Mouse (Mus musculus) mouse embryonic stem cell (cell line): ENCODE results near the gene Fscn3.

Experiments
- in situ Hi-C, 2 experiments: fragments of 300-500 bp; cut with MboI; formaldehyde crosslinking; loops; 1 replicate in 1 of 2; 3 replicates in 1 of 2; pipeline ENCODE4 v1.14.3; 2019 to 2020; ENCODE audit warnings: low sequenced_read_pairs in 2 of 2, low pct_unique_long_range_greater_than_20kb in 1 of 2, mixed read lengths in 1 of 2; ENCODE audit not compliant: unreplicated experiment in 1 of 2

The Fscn3 gene

DNA sequence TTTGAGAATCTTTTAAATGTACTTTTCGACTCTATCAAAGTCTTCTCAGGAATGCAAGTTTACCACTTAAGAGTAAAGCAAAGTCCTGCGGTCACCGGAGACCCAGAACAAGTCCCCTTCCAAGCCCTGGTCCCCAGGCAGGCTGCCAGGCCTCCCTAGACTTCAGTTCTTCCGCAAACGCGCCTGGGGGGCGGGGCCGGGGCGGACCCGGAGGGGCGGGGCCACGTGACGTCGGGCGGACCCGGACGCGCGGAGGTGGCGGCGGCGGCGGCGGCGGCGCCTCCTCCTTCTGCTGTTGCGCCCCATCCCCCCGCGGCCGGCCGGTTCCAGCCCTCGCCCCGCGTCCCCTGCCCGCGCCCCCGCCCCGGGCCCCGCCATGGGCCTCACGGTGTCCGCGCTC lies 4.3 kb upstream of the Fscn3 start, which contains the start of gene Arf5:
Arf5 (plus strand) TSS at position 248 of the 400 bp plus-strand sequence.
- in situ Hi-C loops: no loop called here

DNA sequence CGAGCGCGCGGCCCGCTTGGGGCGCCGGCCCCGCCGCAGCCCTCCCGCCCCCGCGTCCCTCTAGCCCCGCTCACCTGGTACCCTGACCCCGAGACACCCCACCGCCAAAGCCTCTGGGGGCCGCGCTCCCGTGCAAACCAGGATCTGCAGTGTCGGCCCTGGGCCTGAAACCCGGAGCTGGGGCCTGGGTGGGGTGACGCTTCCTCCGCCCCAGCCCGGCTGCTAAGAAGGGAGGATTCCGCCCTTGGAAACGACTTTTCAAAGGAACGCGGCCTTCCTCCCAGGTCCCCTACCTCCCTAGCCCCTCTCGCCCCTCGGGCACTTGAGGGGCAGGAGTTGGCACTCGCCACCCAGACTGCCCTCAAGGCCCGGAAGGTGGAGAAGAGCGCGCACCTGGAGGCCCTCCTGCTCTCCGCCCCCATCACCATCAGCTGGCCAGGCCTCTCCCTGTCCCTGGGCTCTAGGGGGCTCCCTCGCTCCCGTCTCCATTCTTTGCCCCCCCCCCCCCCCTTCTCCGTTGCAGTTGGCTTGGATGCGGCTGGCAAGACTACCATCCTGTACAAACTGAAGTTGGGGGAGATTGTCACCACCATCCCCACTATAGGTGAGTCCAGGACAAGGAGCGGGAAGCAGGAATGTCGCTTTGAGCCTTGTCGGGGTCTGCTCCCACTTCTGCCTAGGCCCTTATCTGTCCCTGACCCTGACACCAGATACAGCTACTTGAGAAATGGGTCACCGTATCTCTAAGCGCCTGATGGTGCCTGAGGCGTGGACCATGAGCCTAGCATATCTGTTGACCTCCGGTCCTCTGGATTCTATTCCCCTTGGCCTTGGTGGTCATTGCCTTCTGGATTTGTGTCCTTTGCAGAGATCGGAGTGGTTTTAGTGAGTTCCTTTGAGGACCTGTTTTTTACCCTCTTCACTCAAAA lies 3.6 kb upstream of the Fscn3 start:
- in situ Hi-C loops: no loop called here

- in situ Hi-C loops: no loop called here
Measured at GRCm38 (mm10) chr6:28425019-28425418, 2.6 kb upstream of the Fscn3 start.

- in situ Hi-C loops: no loop called here
Measured at GRCm38 (mm10) chr6:28428290-28428689, 701 bp downstream of the Fscn3 start, which contains the start of gene Gcc1. Gcc1 (minus strand) TSS chr6:28428390.

GRCm38 (mm10) chr6:28429870-28430269 lies 2.3 kb downstream of the Fscn3 start:
- in situ Hi-C loops: no loop called here

- in situ Hi-C loops: no loop called here
Measured at GRCm38 (mm10) chr6:28430795-28431537, 3.4 kb downstream of the Fscn3 start.

DNA sequence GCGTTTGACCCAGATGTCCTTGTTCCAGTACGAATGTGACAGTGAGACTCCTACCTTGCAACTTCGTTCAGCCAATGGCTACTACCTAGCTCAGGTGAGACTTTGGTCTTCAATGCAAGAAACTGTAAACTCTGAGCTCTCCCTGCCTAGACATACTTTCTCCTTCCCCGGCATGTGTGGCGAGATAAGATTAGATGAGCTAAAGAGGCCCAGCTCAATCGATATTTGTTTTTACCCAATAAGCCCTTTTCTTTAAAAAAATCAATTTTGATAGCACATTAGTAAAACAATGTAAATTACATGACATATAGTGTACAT lies 3.9 kb downstream of the Fscn3 start:
- in situ Hi-C loops: no loop called here

- in situ Hi-C loops: no loop called here
Measured at GRCm38 (mm10) chr6:28447937-28448336, 20.3 kb downstream of the Fscn3 start.

GRCm38 (mm10) chr6:28449253-28449652 lies 21.7 kb downstream of the Fscn3 start, which contains the start of gene Pax4:
Pax4 (minus strand) TSS chr6:28449353.
- in situ Hi-C loops: no loop called here

DNA sequence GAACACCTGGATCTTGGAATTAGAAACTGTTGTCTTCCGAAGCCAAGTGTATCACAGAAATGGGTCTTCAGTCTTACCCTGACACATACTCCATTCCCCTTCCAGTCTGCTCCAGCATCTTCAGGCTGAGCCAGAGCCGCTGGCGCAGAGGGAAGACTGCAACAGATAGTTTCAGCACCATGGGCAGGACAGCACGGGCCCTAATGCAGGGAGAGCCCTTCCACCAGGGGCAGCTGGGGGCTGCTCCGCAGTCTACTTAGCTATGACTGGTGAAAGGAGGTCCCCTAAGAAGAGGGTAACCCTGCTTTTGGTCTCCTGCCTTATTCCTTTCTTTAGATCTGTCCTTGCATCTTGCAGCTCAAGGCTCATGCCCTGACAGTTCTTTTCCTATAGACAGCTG lies 22.9 kb downstream of the Fscn3 start:
- in situ Hi-C loops: no loop called here

- in situ Hi-C loops: no loop called here
Measured at GRCm38 (mm10) chr6:28450977-28451376, 23.4 kb downstream of the Fscn3 start.

- in situ Hi-C loops: no loop called here
Measured at GRCm38 (mm10) chr6:28459221-28459668, 31.7 kb downstream of the Fscn3 start.

GRCm38 (mm10) chr6:28460534-28460933 lies 32.9 kb downstream of the Fscn3 start:
- in situ Hi-C loops: no loop called here

DNA sequence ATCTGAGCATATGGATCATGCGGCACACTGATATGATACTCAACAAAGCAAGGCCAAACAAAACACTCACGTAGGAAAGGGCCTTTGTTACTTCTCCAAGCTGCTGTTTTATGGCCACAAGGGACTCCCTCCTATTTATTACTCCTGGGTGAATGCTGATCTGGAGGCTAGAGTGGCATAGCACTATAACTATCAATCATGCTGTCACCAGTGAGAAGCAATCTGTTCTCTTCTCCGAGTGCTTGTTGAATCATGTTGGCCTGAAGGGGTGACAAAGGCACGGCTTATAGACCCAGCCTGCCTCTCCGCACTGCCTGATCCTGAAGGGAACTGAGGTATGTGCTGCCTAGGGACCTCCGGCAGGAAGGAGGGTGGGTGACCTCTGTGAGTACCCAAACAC lies 37.0 kb downstream of the Fscn3 start:
- in situ Hi-C loops: no loop called here

DNA sequence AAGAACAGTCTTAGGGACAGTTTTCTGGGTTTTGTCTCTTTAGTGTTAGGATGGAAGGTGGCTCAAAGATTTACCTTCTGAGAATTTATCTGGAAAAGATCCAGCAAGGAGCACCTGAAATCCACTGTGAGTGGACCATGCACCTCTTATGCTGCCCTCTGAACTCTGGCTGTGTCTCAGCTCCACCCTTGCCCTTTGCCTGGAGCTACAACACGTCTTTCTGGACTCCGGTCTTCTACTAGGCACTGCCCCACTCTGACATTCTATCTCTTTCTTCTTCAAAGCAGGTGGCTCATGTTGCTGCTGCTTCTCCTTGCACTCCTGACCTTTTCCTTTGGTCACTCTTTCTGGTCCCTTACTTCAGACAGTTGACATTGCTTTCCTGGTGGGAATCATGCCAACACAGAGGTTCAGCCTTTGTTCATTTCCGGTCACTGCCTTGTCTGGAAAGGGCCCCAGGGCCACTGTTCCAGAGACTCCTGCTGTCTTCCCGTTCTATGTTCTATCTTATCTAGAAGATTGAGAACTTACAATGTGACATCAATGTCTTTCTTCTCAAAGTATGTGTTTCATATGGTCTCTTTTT lies 42.5 kb downstream of the Fscn3 start:
- in situ Hi-C loops: no loop called here

DNA sequence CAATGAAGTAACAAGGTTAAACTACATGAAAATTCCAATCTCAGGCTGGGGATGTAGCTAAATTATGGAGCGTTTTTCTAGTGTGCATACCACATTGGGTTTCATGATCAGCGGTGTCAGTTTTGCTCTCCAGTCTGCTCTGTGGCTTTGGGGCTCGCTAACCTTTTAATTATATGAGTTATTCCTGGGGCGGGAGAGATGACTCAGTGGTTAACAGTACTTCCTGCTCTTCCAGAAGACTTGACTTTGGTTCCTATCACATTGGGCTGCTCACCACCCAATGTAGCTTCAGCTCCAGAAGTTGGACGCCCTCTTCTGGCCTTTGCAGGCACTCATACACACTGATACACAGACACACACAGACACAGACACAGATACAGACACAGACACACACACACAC lies 43.0 kb downstream of the Fscn3 start:
- in situ Hi-C loops: no loop called here

GRCm38 (mm10) chr6:28471284-28472035 lies 43.9 kb downstream of the Fscn3 start:
- in situ Hi-C loops: no loop called here

DNA sequence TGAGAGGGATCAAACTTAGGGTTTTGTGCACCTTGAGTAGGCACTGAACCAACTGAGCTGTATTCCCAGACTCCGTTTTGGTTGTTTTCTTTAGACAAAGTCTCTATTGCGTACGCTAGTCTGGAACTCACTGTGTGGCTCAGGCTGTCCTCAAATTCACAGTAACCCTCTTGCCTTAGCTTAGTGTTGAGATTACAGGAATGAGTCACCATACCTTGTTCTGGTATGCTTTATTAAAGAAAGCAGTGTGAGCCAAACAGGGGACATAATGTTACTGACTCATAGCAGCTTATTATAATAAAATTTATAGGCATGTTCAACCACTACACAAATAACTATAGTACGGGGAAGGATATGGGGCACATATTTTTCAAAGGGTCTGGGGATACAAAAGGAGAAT lies 46.6 kb downstream of the Fscn3 start:
- in situ Hi-C loops: no loop called here

GRCm38 (mm10) chr6:28474839-28475238 lies 47.2 kb downstream of the Fscn3 start, which contains the start of gene Snd1:
Snd1 (plus strand) TSS chr6:28475139.
- in situ Hi-C loops: no loop called here
